Mouse (Mus musculus) forebrain, embryonic 14.5 days (tissue): Measurements from ENCODE around the gene S1pr3. TPM values are rescaled to one million over a fixed set of nuclear protein-coding genes. Genes with fewer than 3 reads are reported as not detected.

Experiments used
- ATAC-seq: fragments of 200-750 bp; cut with Nextera tagmentation; 2 replicates; pipeline ENCODE4 v1.8.0; 2017; ENCODE audit warnings: mild to moderate bottlenecking, moderate library complexity
- DNase-seq: peaks from one replicate; pipeline ENCODE4 v3.0.0-alpha.2; 2015; ENCODE audit warnings: low spot score
- H3K27ac ChIP-seq: fragments of 300-500 bp; sonication (generic); 2 replicates; pipeline ENCODE4 v1.5.1; 2014; ENCODE audit warnings: low read depth, mild to moderate bottlenecking, control low read depth, low read length, moderate library complexity
- H3K27me3 ChIP-seq: fragments of 300-500 bp; sonication (generic); replicated peaks from 2 replicates; pipeline ENCODE4 v1.6.1; 2014; ENCODE audit warnings: low read length, control low read depth, mixed read lengths; ENCODE audit not compliant: control insufficient read depth, insufficient read depth
- H3K36me3 ChIP-seq: fragments of 300-500 bp; sonication (generic); 2 replicates; pipeline ENCODE4 v1.6.1; 2014; ENCODE audit warnings: low read length, control low read depth; ENCODE audit not compliant: control insufficient read depth, insufficient read depth
- H3K4me1 ChIP-seq: fragments of 300-500 bp; sonication (generic); 2 replicates; pipeline ENCODE4 v1.6.1; 2014; ENCODE audit warnings: antibody characterized with exemption, low read length, control low read depth; ENCODE audit not compliant: control insufficient read depth, insufficient read depth
- H3K4me2 ChIP-seq: fragments of 300-500 bp; sonication (generic); 2 replicates; pipeline ENCODE4 v1.6.1; 2014; ENCODE audit warnings: mild to moderate bottlenecking, control low read depth, low read length
- H3K4me3 ChIP-seq: fragments of 300-500 bp; sonication (generic); 2 replicates; pipeline ENCODE4 v1.5.1; 2014; ENCODE audit warnings: low read depth, low read length, control low read depth
- H3K9ac ChIP-seq: fragments of 300-500 bp; sonication (generic); 2 replicates; pipeline ENCODE4 v1.6.1; 2014; ENCODE audit warnings: mild to moderate bottlenecking, low read length, control low read depth, moderate library complexity
- H3K9me3 ChIP-seq: fragments of 300-500 bp; sonication (generic); replicated peaks from 2 replicates; pipeline ENCODE4 v1.6.1; 2016; ENCODE audit warnings: low read length, control low read depth, mixed read lengths; ENCODE audit not compliant: control insufficient read depth
- WGBS: fragments of 180-500 bp; shearing (Covaris S2); extraction: QIAGEN DNeasy Blood & Tissue Kit; methylation state at CpG from one replicate; pipeline ENCODE4 v1.1.7; 2014; 5-methylcytosine and 5-hydroxymethylcytosine counted together
- polyA plus RNA-seq: library from polyadenylated mRNA; unstranded; fragments of >200 nt; fragmentation: Nextera tagmentation; extraction: Ambion mirVana; gene quantifications from 2 replicates; pipeline ENCODE4 v1.2.1, GENCODE M21; 2014

Gene S1pr3
- polyA plus RNA-seq, 1 experiment from 2014 or later: 10.3 TPM

DNA sequence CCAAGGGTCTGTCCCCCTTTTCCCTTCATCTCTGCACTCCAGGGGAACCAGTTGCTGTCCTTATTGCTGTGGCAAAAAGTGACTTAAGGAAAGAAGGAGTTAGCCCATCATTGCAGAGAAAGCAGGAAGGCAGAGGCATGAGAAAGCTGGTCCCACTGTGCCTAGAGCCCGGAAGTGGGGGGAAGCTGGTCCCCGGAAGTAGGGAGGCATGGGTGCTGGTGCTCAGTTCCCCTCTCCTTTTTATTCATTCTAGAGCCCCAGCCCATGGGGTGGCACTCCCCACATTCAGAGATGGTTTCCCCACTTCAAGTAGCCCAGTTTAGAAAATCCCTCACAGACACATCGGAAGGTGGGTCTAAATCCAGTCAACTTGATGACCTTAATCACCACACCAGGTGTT lies 8.9 kb upstream of the S1pr3 start:
- Histone ChIP-seq H3K9ac (no peak overlapping the region), H3K36me3 (no peaks in the 10 kb centered on the region), H3K4me2 (no peak overlapping the region), H3K9me3 (no peaks in the 10 kb centered on the region; the same call in 1 of the 2 replicates), H3K27ac (no peak overlapping the region), H3K4me1 (peaks cover 8% of the 10 kb centered on the region; the same call in 1 of the 2 replicates), H3K4me3 (no peak overlapping the region), H3K27me3 (no peaks in the 10 kb centered on the region)
- WGBS: 88% methylated on average over 3 of the region's 3 CpGs
- DNase-seq (no peak), ATAC-seq (no peak)

DNA sequence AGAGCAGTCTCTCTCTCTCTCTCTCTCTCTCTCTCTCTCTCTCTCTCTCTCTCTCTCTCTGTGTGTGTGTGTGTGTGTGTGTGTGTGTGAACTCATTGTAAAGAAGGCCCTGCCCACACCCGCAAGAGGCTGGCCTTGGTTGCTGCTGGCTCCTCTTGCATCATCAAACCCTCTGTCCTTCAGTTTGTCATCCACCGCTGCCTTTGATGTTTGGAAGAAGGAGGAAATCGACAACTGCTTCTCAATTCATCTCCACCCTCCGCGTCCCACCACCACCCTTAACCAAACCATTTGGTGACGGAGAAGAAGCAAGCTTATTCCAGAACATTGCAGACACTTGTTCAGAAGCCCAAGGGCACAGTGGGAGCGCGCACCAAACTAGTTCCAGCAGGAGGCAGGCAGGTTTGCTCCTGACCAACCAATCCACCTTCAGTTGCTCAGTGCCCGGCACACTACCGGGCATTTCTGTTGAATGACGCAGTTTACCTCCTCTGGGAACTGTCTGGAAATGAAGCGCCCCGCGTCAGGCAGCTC lies 8.2 kb upstream of the S1pr3 start:
- Histone ChIP-seq H3K27me3 (no peaks in the 10 kb centered on the region), H3K4me1 (peaks cover 8% of the 10 kb centered on the region; the same call in 1 of the 2 replicates), H3K9me3 (no peaks in the 10 kb centered on the region; the same call in 1 of the 2 replicates), H3K27ac (no peak overlapping the region), H3K4me3 (peak overlapping the region; percentile 27), H3K36me3 (no peaks in the 10 kb centered on the region), H3K9ac (peak overlapping the region; percentile 40; the same call in 1 of the 2 replicates), H3K4me2 (peak overlapping the region; percentile 60)
- no peak for DNase-seq
- peak; percentile 44 for ATAC-seq
- WGBS: 39% methylated on average over 14 of the region's 14 CpGs

DNA sequence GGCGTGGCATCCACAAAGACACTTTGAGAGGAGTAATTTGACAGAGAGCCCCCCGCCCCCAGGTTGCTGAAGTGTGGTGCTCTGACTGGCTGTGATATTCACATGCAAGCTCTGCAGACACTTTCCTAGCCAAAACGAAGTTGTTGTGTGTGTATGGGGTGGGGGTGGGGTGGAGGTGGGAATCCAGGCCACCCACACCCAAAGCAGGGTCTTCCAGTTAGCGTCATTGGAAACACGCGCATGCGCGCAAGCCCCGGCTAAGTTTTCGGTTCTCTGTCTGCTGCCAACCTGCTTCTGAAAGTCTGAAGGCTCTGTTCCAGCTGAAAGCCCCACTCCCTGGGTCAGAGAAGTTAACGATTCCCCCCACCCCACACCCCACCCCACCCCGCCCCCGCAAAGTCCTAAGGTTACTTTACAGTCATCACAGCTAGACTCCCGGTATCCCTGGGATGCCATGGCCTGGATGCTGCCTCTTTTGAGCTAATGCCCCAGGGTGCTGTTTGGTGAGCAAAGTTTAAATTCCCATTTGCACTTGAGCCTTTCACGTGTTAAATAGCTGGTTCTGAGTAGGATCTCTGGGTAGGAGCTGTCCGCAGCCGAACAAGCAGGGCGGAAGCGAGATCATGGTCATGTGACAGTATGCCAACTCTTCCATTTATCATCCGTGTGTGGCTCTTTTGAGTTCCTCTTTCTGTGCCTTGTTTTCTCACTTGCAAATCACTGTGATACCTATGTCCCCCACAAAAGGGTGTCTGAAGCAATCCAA lies 7.5 kb upstream of the S1pr3 start:
- DNase-seq: peak; percentile 72
- Histone ChIP-seq H3K9me3 (no peaks in the 10 kb centered on the region), H3K9ac (peak overlapping the region; percentile 40; the same call in 1 of the 2 replicates), H3K36me3 (no peaks in the 10 kb centered on the region), H3K4me1 (peaks cover 8% of the 10 kb centered on the region; the same call in 1 of the 2 replicates), H3K4me3 (peak overlapping the region; percentile 27), H3K27me3 (no peaks in the 10 kb centered on the region), H3K4me2 (peak overlapping the region; percentile 60), H3K27ac (no peak overlapping the region)
- ATAC-seq: peak; percentile 77
- 16% methylated on average over 20 of the region's 20 CpGs for WGBS

DNA sequence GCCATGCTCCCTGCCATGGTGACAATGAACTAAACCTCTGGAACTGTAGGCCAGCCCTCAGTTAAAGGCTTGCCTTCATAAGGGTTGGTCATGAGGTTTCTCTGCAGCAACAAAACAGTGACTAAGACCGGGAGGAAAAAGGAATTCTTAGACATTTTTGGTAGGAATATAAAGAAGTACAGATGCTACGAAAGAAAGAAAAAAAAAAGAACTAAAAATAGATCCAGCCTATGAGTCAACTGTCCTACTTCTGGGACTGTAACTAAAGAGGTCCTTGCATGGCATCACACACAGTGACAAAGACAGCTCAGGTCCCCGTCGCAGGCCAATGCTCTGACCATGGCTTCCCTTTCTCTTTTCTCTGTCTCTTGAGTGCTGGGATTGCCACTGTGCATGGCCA lies 3.9 kb upstream of the S1pr3 start:
- no peak overlapping the region for H3K4me3 ChIP-seq
- DNase-seq (no peak), ATAC-seq (no peak)
- H3K9ac ChIP-seq: no peak overlapping the region
- H3K9me3 ChIP-seq: no peaks in the 10 kb centered on the region
- peaks cover 16% of the 10 kb centered on the region for H3K4me1 ChIP-seq
- WGBS: 92% methylated on average over 4 of the region's 4 CpGs
- no peak overlapping the region for H3K27ac ChIP-seq
- H3K4me2 ChIP-seq: no peak overlapping the region
- H3K27me3 ChIP-seq: no peaks in the 10 kb centered on the region
- H3K36me3 ChIP-seq: no peaks in the 10 kb centered on the region

DNA sequence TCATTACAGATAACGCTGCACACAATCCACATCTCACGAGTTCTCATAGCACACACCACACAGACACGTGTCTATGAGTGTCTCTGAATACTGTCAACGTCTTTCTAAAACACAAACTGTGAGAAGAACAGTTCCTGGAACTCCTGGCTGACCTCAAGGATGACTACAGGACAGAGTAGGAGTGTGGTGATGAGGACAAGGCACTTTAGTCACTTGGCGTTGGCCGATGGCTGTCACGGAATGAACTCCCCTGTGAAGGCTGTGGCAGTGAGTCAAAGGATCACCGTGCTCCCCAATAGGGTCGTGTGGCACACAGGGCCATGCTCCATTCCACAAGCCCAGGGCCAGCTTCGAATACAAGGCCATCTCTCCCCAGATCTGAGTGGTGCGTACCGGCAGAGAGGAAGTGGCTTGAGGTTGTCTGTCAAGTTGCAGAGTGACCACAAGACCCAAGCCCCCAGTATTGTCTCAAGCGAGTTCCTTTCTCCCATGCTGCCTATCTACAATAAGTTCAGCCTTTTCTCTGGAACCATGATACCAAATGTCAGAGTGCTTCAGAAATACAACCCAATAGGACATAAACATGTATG lies 2.6 kb upstream of the S1pr3 start:
- no peak overlapping the region for H3K27ac ChIP-seq
- H3K4me1 ChIP-seq: peaks cover 13% of the 10 kb centered on the region
- no peak overlapping the region for H3K4me2 ChIP-seq
- no peaks in the 10 kb centered on the region for H3K27me3 ChIP-seq
- H3K36me3 ChIP-seq: no peaks in the 10 kb centered on the region
- no peaks in the 10 kb centered on the region for H3K9me3 ChIP-seq
- no peak for ATAC-seq
- 94% methylated on average over 13 of the region's 13 CpGs for WGBS
- DNase-seq: no peak
- no peak overlapping the region for H3K4me3 ChIP-seq
- no peak overlapping the region for H3K9ac ChIP-seq

DNA sequence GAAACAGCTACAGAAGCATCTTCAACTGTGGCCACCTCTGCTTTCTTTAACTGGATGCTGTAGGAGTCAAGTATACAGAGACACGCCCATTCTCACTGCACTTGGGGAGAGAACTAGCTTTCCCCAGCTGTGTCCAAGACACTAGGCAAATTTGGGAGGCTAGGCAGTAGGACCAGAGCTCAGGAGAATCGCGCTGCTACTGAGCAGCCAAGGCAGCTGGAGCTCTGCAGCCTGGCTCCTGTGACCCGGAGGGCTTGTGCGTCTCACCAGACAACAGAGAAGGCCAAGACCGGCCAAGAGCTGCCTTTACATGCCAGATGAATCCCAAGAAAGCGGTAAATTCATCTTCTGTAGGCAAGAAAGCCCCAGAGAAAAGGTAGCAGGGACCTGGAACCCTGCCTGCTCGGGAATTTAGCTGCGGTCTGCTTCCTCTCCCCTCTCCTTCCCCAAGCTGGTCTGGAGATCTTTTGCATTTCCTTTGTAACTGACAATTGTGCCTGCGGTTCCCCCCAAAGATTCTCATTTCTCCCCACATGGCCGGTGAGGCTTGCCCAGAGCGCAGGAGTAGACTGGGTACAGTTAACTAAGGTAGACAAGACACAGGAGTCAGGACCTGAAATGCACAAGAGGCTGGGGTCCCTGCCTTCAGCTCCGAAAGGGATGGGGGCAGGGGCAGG lies 760 bp upstream of the S1pr3 start:
- peaks cover 8% of the 10 kb centered on the region for H3K4me1 ChIP-seq
- WGBS: 33% methylated on average over 13 of the region's 13 CpGs
- no peak overlapping the region for H3K27ac ChIP-seq
- peak overlapping the region; percentile 61; the same call in 1 of the 2 replicates for H3K4me2 ChIP-seq
- H3K27me3 ChIP-seq: no peaks in the 10 kb centered on the region
- no peaks in the 10 kb centered on the region for H3K9me3 ChIP-seq
- H3K9ac ChIP-seq: peak overlapping the region; percentile 51; the same call in 1 of the 2 replicates
- no peak for DNase-seq
- no peak overlapping the region for H3K4me3 ChIP-seq
- H3K36me3 ChIP-seq: no peaks in the 10 kb centered on the region
- ATAC-seq: no peak

DNA sequence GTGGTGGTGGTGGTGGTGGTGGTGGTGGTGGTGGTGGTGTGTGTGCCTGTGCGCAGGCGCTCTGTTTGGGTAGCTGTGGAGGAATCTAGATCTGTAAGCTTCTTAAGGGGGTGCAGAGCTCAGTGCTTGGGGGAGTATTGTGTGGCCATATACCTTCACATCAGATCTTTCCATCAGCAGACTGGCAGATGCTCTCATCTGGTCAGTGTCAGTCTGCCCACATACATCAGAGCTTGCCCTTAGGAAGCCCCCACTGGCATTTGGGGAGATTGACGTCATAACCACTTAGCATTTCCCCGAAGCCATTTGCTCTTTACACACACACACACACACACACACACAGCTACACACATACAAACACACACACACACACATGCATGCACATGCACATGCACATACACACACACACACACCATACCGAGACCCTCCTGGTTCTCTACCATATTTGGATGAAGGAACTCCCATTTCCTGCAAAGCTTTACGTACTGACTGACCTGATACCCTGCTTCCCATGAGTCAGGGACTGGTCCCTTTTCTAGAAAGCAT lies 1.6 kb downstream of the S1pr3 start:
- Histone ChIP-seq H3K27ac (no peak overlapping the region), H3K4me2 (0 out of 2 replicates have a peak overlapping the region, but pooled peaks have one; percentile 2), H3K36me3 (0 out of 2 replicates have a peak, but pooled peaks cover under 1% of the 10 kb centered on the region), H3K4me3 (no peak overlapping the region), H3K4me1 (peaks cover 8% of the 10 kb centered on the region), H3K27me3 (no peaks in the 10 kb centered on the region), H3K9me3 (no peaks in the 10 kb centered on the region), H3K9ac (no peak overlapping the region)
- ATAC-seq (no peak), DNase-seq (no peak)
- WGBS: 90% methylated on average over 6 of the region's 6 CpGs

DNA sequence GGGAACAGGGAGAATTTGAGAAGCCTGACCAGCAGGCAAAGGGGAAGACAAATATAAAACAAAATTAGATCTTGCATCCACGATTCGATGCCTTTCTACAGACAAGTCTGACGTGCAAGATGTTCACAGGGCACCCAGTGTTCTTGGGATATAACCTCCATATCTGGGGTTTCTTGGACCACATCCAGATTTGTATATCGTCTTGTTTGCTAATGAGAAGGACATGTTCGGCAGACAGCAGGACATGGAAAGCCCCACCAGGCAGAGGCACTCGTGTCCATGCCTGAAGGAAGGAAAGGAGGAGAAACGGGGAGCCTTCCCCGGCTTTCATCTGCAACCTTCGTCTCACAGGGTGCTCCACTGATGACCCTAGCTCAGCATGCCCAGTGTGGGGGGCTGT lies 2.8 kb downstream of the S1pr3 start:
- Histone ChIP-seq H3K4me3 (no peak overlapping the region), H3K9ac (no peak overlapping the region), H3K27me3 (no peaks in the 10 kb centered on the region), H3K36me3 (0 out of 2 replicates have a peak, but pooled peaks cover 2% of the 10 kb centered on the region), H3K9me3 (no peaks in the 10 kb centered on the region), H3K27ac (no peak overlapping the region), H3K4me1 (peaks cover 8% of the 10 kb centered on the region), H3K4me2 (no peak overlapping the region)
- ATAC-seq (no peak), DNase-seq (no peak)
- 77% methylated on average over 9 of the region's 9 CpGs for WGBS
